ENCODE assay signal across 13 mouse cellular contexts in the genomic region with DNA sequence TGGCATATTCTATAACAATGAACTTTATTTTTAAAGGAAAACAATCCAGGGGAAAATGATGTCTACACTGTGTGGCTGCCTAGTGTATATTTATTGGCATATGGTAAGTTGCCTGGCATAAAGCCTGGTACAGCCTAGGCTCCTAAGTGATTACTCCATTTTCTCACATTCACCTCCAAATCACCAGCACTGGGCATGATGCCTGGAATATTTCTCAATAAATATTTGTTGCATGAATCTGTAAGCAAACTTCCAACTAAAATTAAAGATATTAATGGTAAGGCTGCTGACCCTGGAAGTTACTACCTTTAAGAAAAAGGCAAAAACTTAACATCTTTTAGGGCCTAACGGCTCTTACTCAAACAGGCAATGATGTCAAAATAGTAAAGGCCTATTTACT.
DNase-seq lines count a peak whose midpoint lies in the region.
"Had no signal": no experiment of that assay in that cellular context is flagged by ENCODE, and none has a peak within 500 bp of the region (broad histone marks: within the 10 kb centered on the region; RNA-seq: fewer than 3 reads in every experiment).

No protein-coding gene starts in this region.

- peak; percentile 8 to 14 for DNase-seq in cerebellum, postnatal 10 days
- no peak for DNase-seq in cerebellum, postnatal 36 days
- DNase-seq in layer of hippocampus, adult 9-11 months = peak; percentile 12
- DNase-seq in layer of hippocampus, postnatal 36 days = no peak
- peak; percentile 58 for DNase-seq in Muller cell, postnatal 12 days (ENCODE audit: inconsistent ontology term)
- peak; percentile 20 for DNase-seq in brain, adult 2 months (ENCODE audit: low read depth, low spot score)
- DNase-seq in c-Kit-positive CD71-positive TER-119-positive erythroid progenitor cells, embryonic 14.5 days (ENCODE audit: low spot score) = no peak
- no peak for DNase-seq in testis, postnatal 14 days (ENCODE audit: low spot score)
- DNase-seq: cerebellum, adult 11-12 months; kidney, adult 9 months; kidney, postnatal 4 days; left cerebral cortex, postnatal 4 days; right cerebral cortex, adult 18-20 months had no signal

Comparison
In these comparisons a context has a peak if more than half of its experiments do, and no peak if none do; other contexts are left out.
1. DNase-seq: peak in cerebellum, postnatal 10 days (2 of 2), layer of hippocampus, adult 9-11 months (single experiment), Muller cell, postnatal 12 days (single experiment) and brain, adult 2 months (single experiment); none in cerebellum, postnatal 36 days (0 of 2), layer of hippocampus, postnatal 36 days (0 of 2), c-Kit-positive CD71-positive TER-119-positive erythroid progenitor cells, embryonic 14.5 days (single experiment) and testis, postnatal 14 days (single experiment).